Mouse (Mus musculus) cerebellum, adult 8-10 months (tissue): ENCODE measurements around the gene Vmn1r15.

Experiments used
- DNase-seq: peaks from one replicate; pipeline ENCODE4 v3.0.0; 2022

Vmn1r15 gene

DNA sequence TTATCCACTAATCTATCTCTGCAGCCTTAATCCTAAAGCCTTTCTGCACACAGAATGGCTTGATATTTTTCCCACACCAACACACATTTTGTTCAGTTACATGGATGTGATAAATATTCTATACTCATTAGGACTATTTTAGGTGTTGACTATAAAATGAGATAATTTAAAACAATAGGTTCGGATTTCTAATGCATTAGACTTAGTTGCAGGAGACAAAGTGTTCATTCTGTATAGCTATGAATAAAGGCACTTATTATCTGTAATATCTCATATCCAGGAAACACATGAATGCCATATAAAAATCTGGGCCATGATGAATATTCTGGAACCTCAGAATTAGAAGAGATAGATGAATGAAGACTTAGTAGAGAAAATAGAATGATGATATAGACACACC is at the start of gene Vmn1r15:
Gene Vmn1r15 (plus strand): TSS at position 301 of the 400 bp plus-strand sequence.
- no peak for DNase-seq

DNA sequence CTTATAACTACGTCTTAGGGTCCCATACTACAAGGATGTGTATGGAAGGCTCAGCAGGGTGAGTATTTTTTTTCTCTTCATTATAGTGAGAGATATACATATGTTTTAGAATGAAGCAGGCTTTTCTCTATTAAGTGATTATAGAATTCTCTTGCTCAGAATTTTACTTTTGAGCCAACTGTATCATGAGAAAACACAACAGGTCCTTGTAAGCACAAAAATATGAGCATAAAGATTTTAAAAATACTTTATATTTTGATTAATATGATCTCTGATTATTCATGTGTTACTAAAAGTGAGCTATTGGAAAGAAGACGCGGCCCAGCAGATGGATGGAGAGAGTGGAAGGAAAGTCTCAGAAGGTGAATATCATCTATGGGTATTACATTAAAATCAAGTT is 26.4 kb upstream of the Vmn1r15 start, which contains the start of gene Vmn1r14:
Gene Vmn1r14 (plus strand): TSS at position 301 of the 400 bp plus-strand sequence.
- DNase-seq, result no peak

GRCm38 (mm10) chr6:57260990-57261389 is 3.2 kb downstream of the Vmn1r15 start:
- no peak for DNase-seq

DNA sequence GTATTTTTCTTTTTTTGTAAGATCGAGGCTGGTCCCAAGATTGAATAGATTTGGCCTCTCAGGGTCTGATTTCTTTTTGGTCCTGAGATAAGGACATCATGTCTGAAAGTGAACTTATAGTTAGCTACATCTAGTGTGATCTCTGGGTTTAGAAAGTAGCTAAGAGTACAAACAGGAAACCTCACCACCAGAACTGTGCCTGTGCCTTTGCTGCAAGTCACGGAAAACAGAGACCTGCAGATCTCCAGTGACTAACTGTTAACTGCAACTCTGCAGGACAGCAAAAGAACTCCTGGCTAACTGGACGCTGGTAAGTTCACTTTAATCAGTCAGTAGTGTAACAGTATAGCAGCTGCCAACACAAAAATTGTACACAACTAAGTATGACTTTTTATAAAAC is 14.1 kb downstream of the Vmn1r15 start:
- no peak for DNase-seq

- no peak for DNase-seq
Measured at GRCm38 (mm10) chr6:57272517-57272916, 14.8 kb downstream of the Vmn1r15 start.

- DNase-seq, result no peak
Measured at GRCm38 (mm10) chr6:57278952-57279351, 21.2 kb downstream of the Vmn1r15 start.
